Mouse (Mus musculus) left cerebral cortex, postnatal 4 days (tissue): ENCODE measurements around the gene Tmem215. TPM values are rescaled to one million over a fixed set of nuclear protein-coding genes. Genes with fewer than 3 reads are reported as not detected.

Source experiments
- total RNA-seq, 2 experiments: library from RNA; stranded (reverse); gene quantifications; 2 replicates each; pipeline ENCODE4 v1.2.3; 2021

Gene Tmem215
- total RNA-seq, 2 experiments from 2014 or later, result 1.5 to 2.5 TPM

Other genes with a start within 250 kb of the Tmem215 start
- 1 to 10 TPM; 3.3 to 4.0 TPM for gene Ddx58, start 232.4 kb upstream of the Tmem215 start, total RNA-seq
- gene Smim27, start 202.6 kb upstream of the Tmem215 start, total RNA-seq, result 10 to 100 TPM in 1 of 2 experiments, 1 to 10 TPM in 1; 9.0 to 19.4 TPM
- 10 to 100 TPM; 22.3 to 24.3 TPM for gene Topors, start 202.3 kb upstream of the Tmem215 start, total RNA-seq
- 100 to 1,000 TPM; 159 to 164 TPM for gene Ndufb6, start 192.8 kb upstream of the Tmem215 start, total RNA-seq
- 10 to 100 TPM; 34.9 to 36.8 TPM for gene Aptx, start 231.0 kb downstream of the Tmem215 start, total RNA-seq
- gene Dnaja1, start 250.0 kb downstream of the Tmem215 start, total RNA-seq, result 100 to 1,000 TPM; 362 to 369 TPM